Mouse (Mus musculus) heart, adult 2 months (tissue): ENCODE results near the gene Hspa1a.

Source experiments
- CTCF ChIP-seq: fragments of 200-600 bp; IDR thresholded peaks from 2 replicates; pipeline ENCODE4 v1.8.1; 2022; ENCODE audit warnings: antibody characterized with exemption, mild to moderate bottlenecking, moderate library complexity
- POLR2A ChIP-seq: fragments of 200-500 bp; IDR thresholded peaks from 2 replicates; pipeline ENCODE4 v1.6.1; 2011; ENCODE audit warnings: mild to moderate bottlenecking, low read depth, low read length, control low read depth; ENCODE audit not compliant: insufficient read depth

DNA sequence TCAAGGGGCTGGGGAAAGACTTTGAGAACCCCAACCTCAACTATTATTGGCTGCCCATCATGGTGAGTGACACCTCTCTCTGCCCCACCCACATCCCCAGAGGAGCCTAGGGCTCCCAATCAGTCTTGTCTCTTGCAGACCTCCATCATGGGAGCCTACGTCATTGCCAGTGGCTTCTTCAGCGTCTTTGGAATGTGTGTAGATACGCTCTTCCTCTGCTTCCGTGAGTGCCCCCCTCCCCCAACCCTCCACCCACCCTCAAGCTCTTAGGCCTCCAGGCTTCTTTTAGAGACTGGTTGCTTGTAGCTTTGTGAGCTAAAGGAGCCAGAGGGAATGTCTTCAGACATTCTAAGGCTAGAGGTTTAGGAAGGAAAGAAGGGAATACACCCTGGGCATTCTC is 43.1 kb downstream of the Hspa1a start:
- no peak for TF ChIP-seq POLR2A
- TF ChIP-seq CTCF: no peak
